Mouse (Mus musculus): Measurements from ENCODE around the gene L1cam. TPM values are rescaled to one million over a fixed set of nuclear protein-coding genes. Genes with fewer than 3 reads are reported as not detected.

Gene L1cam
- total and polyA plus RNA-seq, 3 experiments, result 0.23 to 0.49 (median 0.30) TPM

GRCm38 (mm10) chrX:73871956-73872355 is 23.9 kb downstream of the L1cam start:
- dilution Hi-C loops (cut with MboI; ENCODE audit: extremely low pct_ligation_motif_present, extremely low pct_unique_long_range_greater_than_20kb, low sequenced_read_pairs) (no loop called here), in situ Hi-C loops (cut with MboI; ENCODE audit: low pct_ligation_motif_present, low pct_unique_long_range_greater_than_20kb, low sequenced_read_pairs) (no loop called here)
- no peak for DNase-seq (ENCODE audit: extremely low read depth)
- Histone ChIP-seq H3K36me3 (replicated peaks in 1 of 2; ENCODE audit: control insufficient read depth in 1 of 2, insufficient read depth in 1 of 2, low read length in 1 of 2) (no peaks in the 10 kb centered on the region), H3K9ac (ENCODE audit: insufficient read depth, low read depth) (no peak overlapping the region), H3K79me2 (replicated peaks; ENCODE audit: control insufficient read depth, extremely low read depth, insufficient read depth, poor library complexity, severe bottlenecking) (no peaks in the 10 kb centered on the region), H3K27ac (ENCODE audit: insufficient read depth, low read depth) (no peak overlapping the region), H3K4me3 (replicated peaks in 1 of 3; ENCODE audit: low read depth in 2 of 3, low read length in 2 of 3, poor library complexity in 1 of 3) (no peak overlapping the region), H3K9me3 (replicated peaks; ENCODE audit: low read length) (no peaks in the 10 kb centered on the region), H3K4me2 (ENCODE audit: insufficient read depth, low read depth, poor library complexity, severe bottlenecking) (no peak overlapping the region), H3K27me3 (replicated peaks) (no peaks in the 10 kb centered on the region), H3K4me1 (ENCODE audit: control insufficient read depth in 1 of 2, insufficient read depth in 2 of 2) (peaks cover 4% of the 10 kb centered on the region in 2 experiments; a peak in 1 of 4 replicates)
- TF ChIP-seq SIN3A (IDR thresholded peaks at IDR 0.05; ENCODE audit: low read length), result no peak
- TF ChIP-seq EP300 (IDR thresholded peaks at IDR 0.05; ENCODE audit: low read length), result no peak
- no peak for TF ChIP-seq CHD2 (IDR thresholded peaks at IDR 0.05; ENCODE audit: low read length)
- TF ChIP-seq ZMIZ1 (IDR thresholded peaks at IDR 0.05; ENCODE audit: low read depth, low read length), result no peak
- no peak for TF ChIP-seq MYC (IDR thresholded peaks at IDR 0.05; ENCODE audit: low read depth, low read length)
- TF ChIP-seq ZKSCAN1 (IDR thresholded peaks at IDR 0.05; ENCODE audit: borderline replicate concordance, low read depth, low read length), result no peak
- TF ChIP-seq MAZ (IDR thresholded peaks at IDR 0.05; ENCODE audit: low read depth, low read length), result no peak

- in situ Hi-C loops (cut with MboI; ENCODE audit: low pct_ligation_motif_present, low pct_unique_long_range_greater_than_20kb, low sequenced_read_pairs), result no loop called here
Measured at GRCm38 (mm10) chrX:73871474-73871873, 24.4 kb downstream of the L1cam start.

GRCm38 (mm10) chrX:73869334-73869733 is 26.6 kb downstream of the L1cam start:
- TF ChIP-seq IRF4 (IDR thresholded peaks at IDR 0.05; ENCODE audit: low read depth, low read length) (no peak), MXI1 (IDR thresholded peaks at IDR 0.05; ENCODE audit: low read depth, low read length) (peak; percentile 81), CTCF (conservative IDR thresholded peaks at IDR 0.05 in 1 of 2, IDR thresholded peaks at IDR 0.05 in 1 of 2; ENCODE audit: low read depth in 2 of 2, low read length in 2 of 2) (no peak), SIN3A (IDR thresholded peaks at IDR 0.05; ENCODE audit: low read length) (peak; percentile 96)
- Histone ChIP-seq H3K9me3 (replicated peaks; ENCODE audit: low read length) (no peaks in the 10 kb centered on the region), H3K27me3 (replicated peaks) (no peaks in the 10 kb centered on the region), H3K36me3 (replicated peaks in 1 of 2; ENCODE audit: control insufficient read depth in 1 of 2, insufficient read depth in 1 of 2, low read length in 1 of 2) (no peaks in the 10 kb centered on the region), H3K4me2 (ENCODE audit: insufficient read depth, low read depth, poor library complexity, severe bottlenecking) (no peak overlapping the region), H3K4me1 (ENCODE audit: control insufficient read depth in 1 of 2, insufficient read depth in 2 of 2) (no peaks in the 10 kb centered on the region), H3K9ac (ENCODE audit: insufficient read depth, low read depth) (no peak overlapping the region), H3K27ac (ENCODE audit: insufficient read depth, low read depth) (no peak overlapping the region), H3K4me3 (replicated peaks in 1 of 3; ENCODE audit: low read depth in 2 of 3, low read length in 2 of 3, poor library complexity in 1 of 3) (no peak overlapping the region), H3K79me2 (replicated peaks; ENCODE audit: control insufficient read depth, extremely low read depth, insufficient read depth, poor library complexity, severe bottlenecking) (no peaks in the 10 kb centered on the region)
- DNase-seq (ENCODE audit: extremely low read depth), result peak; percentile 20
- in situ Hi-C loops (cut with MboI; ENCODE audit: low pct_ligation_motif_present, low pct_unique_long_range_greater_than_20kb, low sequenced_read_pairs), result no loop called here
- dilution Hi-C loops (cut with MboI; ENCODE audit: extremely low pct_ligation_motif_present, extremely low pct_unique_long_range_greater_than_20kb, low sequenced_read_pairs), result no loop called here

More at GRCm38 (mm10) chrX:73871474-73871873, 24.4 kb downstream of the L1cam start:
- no peaks in the 10 kb centered on the region for H3K79me2 ChIP-seq (replicated peaks; ENCODE audit: control insufficient read depth, extremely low read depth, insufficient read depth, poor library complexity, severe bottlenecking)
- no peak overlapping the region for H3K4me2 ChIP-seq (ENCODE audit: insufficient read depth, low read depth, poor library complexity, severe bottlenecking)
- no peaks in the 10 kb centered on the region for H3K27me3 ChIP-seq (replicated peaks)
- no peak overlapping the region for H3K9ac ChIP-seq (ENCODE audit: insufficient read depth, low read depth)
- peaks cover 4% of the 10 kb centered on the region in 2 experiments; a peak in 1 of 4 replicates for H3K4me1 ChIP-seq (ENCODE audit: control insufficient read depth in 1 of 2, insufficient read depth in 2 of 2)
- no peak overlapping the region for H3K27ac ChIP-seq (ENCODE audit: insufficient read depth, low read depth)
- dilution Hi-C loops (cut with MboI; ENCODE audit: extremely low pct_ligation_motif_present, extremely low pct_unique_long_range_greater_than_20kb, low sequenced_read_pairs), result no loop called here
- DNase-seq (ENCODE audit: extremely low read depth), result no peak
- TF ChIP-seq CTCF (conservative IDR thresholded peaks at IDR 0.05 in 1 of 2, IDR thresholded peaks at IDR 0.05 in 1 of 2; ENCODE audit: low read depth in 2 of 2, low read length in 2 of 2), result no peak
- no peak for TF ChIP-seq MXI1 (IDR thresholded peaks at IDR 0.05; ENCODE audit: low read depth, low read length)
- no peak for TF ChIP-seq TBP (conservative IDR thresholded peaks at IDR 0.05; ENCODE audit: low read depth, low read length)
- H3K4me3 ChIP-seq (replicated peaks in 1 of 3; ENCODE audit: low read depth in 2 of 3, low read length in 2 of 3, poor library complexity in 1 of 3), result no peak overlapping the region
- no peaks in the 10 kb centered on the region for H3K9me3 ChIP-seq (replicated peaks; ENCODE audit: low read length)
- H3K36me3 ChIP-seq (replicated peaks in 1 of 2; ENCODE audit: control insufficient read depth in 1 of 2, insufficient read depth in 1 of 2, low read length in 1 of 2), result no peaks in the 10 kb centered on the region

Measured in CH12.LX (cell line).